Mouse (Mus musculus) spleen, adult 2 months (tissue): Measurements from ENCODE around the gene Erg.

ENCODE experiments used
- CTCF ChIP-seq: fragments of 200-500 bp; IDR thresholded peaks from 2 replicates; pipeline ENCODE4 v1.5.1; 2011; ENCODE audit warnings: mild to moderate bottlenecking, inconsistent platforms; ENCODE audit not compliant: insufficient read depth, insufficient read length, insufficient replicate concordance; ENCODE audit errors: extremely low read depth
- POLR2A ChIP-seq: fragments of 200-500 bp; IDR thresholded peaks from 2 replicates; pipeline ENCODE4 v1.6.1; 2011; ENCODE audit warnings: low read depth, low read length, inconsistent platforms

GRCm38 (mm10) chr16:95466548-95466947, 119.8 kb downstream of the Erg start:
- TF ChIP-seq POLR2A (no peak), CTCF (no peak)
